Mouse (Mus musculus) ovary, postnatal 14 days (tissue): ENCODE measurements around the gene Col4a2.

Source experiments
- DNase-seq: peaks from one replicate; pipeline ENCODE4 v3.0.0; 2022; ENCODE audit warnings: low spot score

The Col4a2 gene

GRCm38 (mm10) chr8:11296282-11296943 is 16.2 kb upstream of the Col4a2 start:
- no peak for DNase-seq

- no peak for DNase-seq
Observed at GRCm38 (mm10) chr8:11297141-11297838, 15.3 kb upstream of the Col4a2 start.

GRCm38 (mm10) chr8:11298531-11299316 is 13.9 kb upstream of the Col4a2 start:
- DNase-seq: no peak

- DNase-seq: no peak
Observed at GRCm38 (mm10) chr8:11299317-11299602, 13.3 kb upstream of the Col4a2 start.

GRCm38 (mm10) chr8:11300436-11300835 is 12.2 kb upstream of the Col4a2 start:
- DNase-seq: no peak

- no peak for DNase-seq
Observed at GRCm38 (mm10) chr8:11304027-11304601, 8.5 kb upstream of the Col4a2 start.

- no peak for DNase-seq
Observed at GRCm38 (mm10) chr8:11305539-11305938, 7.1 kb upstream of the Col4a2 start.

- no peak for DNase-seq
Observed at GRCm38 (mm10) chr8:11307451-11307850, 5.2 kb upstream of the Col4a2 start.

GRCm38 (mm10) chr8:11308570-11308998 is 4.0 kb upstream of the Col4a2 start:
- no peak for DNase-seq

GRCm38 (mm10) chr8:11309226-11309625 is 3.4 kb upstream of the Col4a2 start:
- DNase-seq: no peak

GRCm38 (mm10) chr8:11310049-11310448 is 2.6 kb upstream of the Col4a2 start:
- no peak for DNase-seq

- DNase-seq: peak; percentile 27
Observed at GRCm38 (mm10) chr8:11311681-11312348, 790 bp upstream of the Col4a2 start.

- DNase-seq: no peak
Observed at GRCm38 (mm10) chr8:11313176-11314111, 839 bp downstream of the Col4a2 start.

GRCm38 (mm10) chr8:11314613-11315012 is 2.0 kb downstream of the Col4a2 start:
- no peak for DNase-seq

GRCm38 (mm10) chr8:11315179-11315943 is 2.8 kb downstream of the Col4a2 start:
- DNase-seq: no peak

- no peak for DNase-seq
Observed at GRCm38 (mm10) chr8:11316118-11316517, 3.5 kb downstream of the Col4a2 start.

- DNase-seq: no peak
Observed at GRCm38 (mm10) chr8:11319405-11319804, 6.8 kb downstream of the Col4a2 start.

GRCm38 (mm10) chr8:11321841-11322240 is 9.2 kb downstream of the Col4a2 start:
- no peak for DNase-seq

GRCm38 (mm10) chr8:11322724-11323585 is 10.3 kb downstream of the Col4a2 start:
- no peak for DNase-seq
